Mouse (Mus musculus) layer of hippocampus, adult 18-20 months (tissue): ENCODE results near the gene Wdr6. TPM values are rescaled to one million over a fixed set of nuclear protein-coding genes. Genes with fewer than 3 reads are reported as not detected.

Source experiments
- DNase-seq, 2 experiments: peaks; one replicate each; pipeline ENCODE4 v3.0.0; 2022; ENCODE audit warnings: low spot score in 2 of 2
- microRNA-seq, 2 experiments: library from miRNA; unstranded; fragments of <30 nt; microRNA quantifications; one replicate each; pipeline ENCODE4 v1.2.0; 2021
- total RNA-seq, 2 experiments: library from RNA; stranded (reverse); gene quantifications; 2 replicates each; pipeline ENCODE4 v1.2.3; 2021

The Wdr6 gene
- total RNA-seq, 2 experiments from 2014 or later, result 112 to 123 TPM

DNA sequence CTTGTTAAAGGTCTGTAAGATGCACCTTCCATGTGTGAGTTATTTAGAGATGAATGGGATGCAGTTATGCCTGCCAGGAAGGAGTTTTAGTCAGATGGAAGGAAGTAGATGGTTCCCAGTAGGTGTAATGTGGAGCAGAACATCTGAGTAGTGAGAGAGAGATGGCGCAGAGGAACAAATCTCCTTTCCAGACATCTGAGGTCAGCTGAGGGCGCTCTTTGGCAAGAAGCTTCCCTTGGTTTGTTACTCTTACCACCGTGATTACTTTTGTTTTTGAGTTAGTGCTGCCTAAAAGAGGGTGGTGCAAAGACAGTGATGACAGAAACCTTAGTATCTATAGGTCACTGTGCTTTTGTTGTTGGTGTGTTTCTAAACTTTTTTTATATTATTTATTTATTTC is 53.1 kb downstream of the Wdr6 start:
- no peak for DNase-seq

- no peak for DNase-seq
Observed at GRCm38 (mm10) chr9:108523341-108523740, 55.2 kb downstream of the Wdr6 start.

Small RNA genes lying within 50 kb of the gene (microRNA-seq; reads per million reads assigned to microRNA genes)
- gene Gm24083, result 0 reads per million in 2 experiments
- 0 reads per million in 2 experiments for gene Mir191
- 625 to 913 reads per million in 2 experiments for gene Mir425

Other genes starting within 250 kb of the Wdr6 start
- gene Gpx1, start 239.8 kb downstream of the Wdr6 start, total RNA-seq, result 10 to 100 TPM; 58.5 to 70.8 TPM
- gene Usp4, start 230.9 kb downstream of the Wdr6 start, total RNA-seq, result 100 to 1,000 TPM; 102 to 105 TPM
- gene 1700102P08Rik, start 185.9 kb downstream of the Wdr6 start, total RNA-seq, result 1 to 10 TPM; 2.3 to 2.5 TPM
- not detected for gene Ccdc36, start 150.3 kb downstream of the Wdr6 start, total RNA-seq
- not detected for gene BC048562, start 142.3 kb downstream of the Wdr6 start, total RNA-seq
- 10 to 100 TPM; 34.7 to 40.2 TPM for gene Ccdc71, start 118.2 kb downstream of the Wdr6 start, total RNA-seq
- gene Klhdc8b, start 117.2 kb downstream of the Wdr6 start, total RNA-seq, result 10 to 100 TPM; 18.8 to 19.6 TPM
- 10 to 100 TPM; 27.5 to 29.5 TPM for gene Lamb2, start 99.0 kb downstream of the Wdr6 start, total RNA-seq
- gene Usp19, start 88.1 kb downstream of the Wdr6 start, total RNA-seq, result 100 to 1,000 TPM; 145 to 154 TPM
- gene Qars, start 71.0 kb downstream of the Wdr6 start, total RNA-seq, result 10 to 100 TPM; 74.4 to 83.4 TPM
- 100 to 1,000 TPM; 143 to 150 TPM for gene Qrich1, start 61.9 kb downstream of the Wdr6 start, total RNA-seq
- gene Impdh2, start 18.5 kb downstream of the Wdr6 start, total RNA-seq, result 10 to 100 TPM; 56.6 to 64.5 TPM
- 10 to 100 TPM; 73.5 to 75.0 TPM for gene Ndufaf3, start 11.3 kb downstream of the Wdr6 start, total RNA-seq
- gene Dalrd3, start 8.9 kb downstream of the Wdr6 start, total RNA-seq, result 100 to 1,000 TPM in 1 of 2 experiments, 10 to 100 TPM in 1; 95.0 to 105 TPM
- gene P4htm, start 18.9 kb upstream of the Wdr6 start, total RNA-seq, result 100 to 1,000 TPM; 101 to 102 TPM
- 10 to 100 TPM; 48.7 to 59.4 TPM for gene Arih2, start 70.6 kb upstream of the Wdr6 start, total RNA-seq
- gene Slc25a20, start 83.3 kb upstream of the Wdr6 start, total RNA-seq, result 10 to 100 TPM; 14.4 to 16.7 TPM
- 10 to 100 TPM; 44.8 to 49.0 TPM for gene Prkar2a, start 110.6 kb upstream of the Wdr6 start, total RNA-seq
- gene Ip6k2, start 205.1 kb upstream of the Wdr6 start, total RNA-seq, result 100 to 1,000 TPM; 240 to 270 TPM
- 10 to 100 TPM; 75.6 to 78.8 TPM for gene Nckipsd, start 229.6 kb upstream of the Wdr6 start, total RNA-seq
- gene Celsr3, start 247.6 kb upstream of the Wdr6 start, total RNA-seq, result 10 to 100 TPM; 54.6 to 58.6 TPM